Mouse (Mus musculus) left cerebral cortex, postnatal 10 days (tissue): ENCODE measurements around the gene Tdrd3. TPM values are rescaled to one million over a fixed set of nuclear protein-coding genes. Genes with fewer than 3 reads are reported as not detected.

Experiments
- DNase-seq, 2 experiments: peaks; one replicate each; pipeline ENCODE4 v3.0.0; 2021 to 2022; ENCODE audit warnings: low spot score in 2 of 2, mixed read lengths in 1 of 2; ENCODE audit errors: extremely low spot score in 1 of 2
- intact Hi-C: fragments of 180-260 bp; cut with DNase I; formaldehyde crosslinking; loops from one replicate; pipeline ENCODE4 v1.15.1; 2025
- total RNA-seq, 2 experiments: library from RNA; stranded (reverse); gene quantifications; 2 replicates each; pipeline ENCODE4 v1.2.3; 2021

Tdrd3 gene
- total RNA-seq, 2 experiments from 2014 or later = 28.2 to 35.1 TPM

- no peak for DNase-seq
- intact Hi-C loops = no loop called here
Measured at GRCm38 (mm10) chr14:87446331-87446913, 30.0 kb downstream of the Tdrd3 start.

- peak; percentile 59 to 63 for DNase-seq
- intact Hi-C loops = loop anchor here (10.0 kb wide), 1 partner anchor 127 kb away; no protein-coding TSS in a partner anchor
Measured at GRCm38 (mm10) chr14:87451645-87452443, 35.4 kb downstream of the Tdrd3 start.

GRCm38 (mm10) chr14:87455630-87456175, 39.3 kb downstream of the Tdrd3 start:
- DNase-seq = no peak
- intact Hi-C loops = loop anchor here (10.0 kb wide), 1 partner anchor 131 kb away; no protein-coding TSS in a partner anchor

- intact Hi-C loops = loop anchor here (5.0 to 10.0 kb wide), 3 partner anchors 135 to 1523 kb away; no protein-coding TSS in a partner anchor
Measured at GRCm38 (mm10) chr14:87459777-87460176, 43.3 kb downstream of the Tdrd3 start.

GRCm38 (mm10) chr14:87461543-87461942, 45.1 kb downstream of the Tdrd3 start:
- no peak for DNase-seq
- intact Hi-C loops = loop anchor here (5.0 to 10.0 kb wide), 2 partner anchors 813 to 1521 kb away; no protein-coding TSS in a partner anchor

More at GRCm38 (mm10) chr14:87459777-87460176, 43.3 kb downstream of the Tdrd3 start:
- no peak for DNase-seq

DNA sequence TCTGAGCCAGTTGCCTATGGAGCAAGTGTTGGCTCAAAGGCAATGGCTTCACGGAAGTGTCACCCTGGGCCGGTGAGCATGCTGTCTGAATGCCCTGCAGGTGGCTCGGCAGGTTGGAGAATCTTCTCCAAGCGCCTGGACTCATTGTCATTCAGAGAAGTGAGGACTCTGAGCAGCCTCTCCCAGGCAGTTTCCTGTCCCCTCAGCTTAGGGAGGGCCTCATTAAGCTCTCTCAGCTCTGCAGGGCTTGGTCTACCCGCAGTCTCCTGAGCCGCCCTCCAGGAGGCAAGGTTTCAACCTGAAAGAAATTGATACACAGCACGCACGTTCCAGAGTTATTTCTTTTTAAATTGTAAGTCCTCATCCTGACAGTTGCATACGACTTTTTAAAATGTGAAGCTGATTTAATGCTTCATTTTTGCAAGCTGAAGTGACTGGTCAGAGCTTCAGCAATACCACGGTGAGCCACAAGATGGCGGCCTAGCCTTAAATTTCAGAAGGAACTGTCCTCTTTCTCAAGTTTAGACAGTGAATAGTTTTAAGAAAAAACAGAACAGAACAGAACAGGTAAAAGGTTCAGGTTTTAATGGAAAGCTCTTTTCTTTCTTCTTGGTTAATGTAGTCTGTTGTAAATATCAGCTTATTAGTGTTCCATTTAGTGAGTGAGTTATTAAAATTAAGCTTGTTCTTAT, 47.7 kb downstream of the Tdrd3 start:
- intact Hi-C loops = loop anchor here (5.0 to 10.0 kb wide), 2 partner anchors 811 to 1518 kb away; no protein-coding TSS in a partner anchor
- DNase-seq = peak; percentile 76

DNA sequence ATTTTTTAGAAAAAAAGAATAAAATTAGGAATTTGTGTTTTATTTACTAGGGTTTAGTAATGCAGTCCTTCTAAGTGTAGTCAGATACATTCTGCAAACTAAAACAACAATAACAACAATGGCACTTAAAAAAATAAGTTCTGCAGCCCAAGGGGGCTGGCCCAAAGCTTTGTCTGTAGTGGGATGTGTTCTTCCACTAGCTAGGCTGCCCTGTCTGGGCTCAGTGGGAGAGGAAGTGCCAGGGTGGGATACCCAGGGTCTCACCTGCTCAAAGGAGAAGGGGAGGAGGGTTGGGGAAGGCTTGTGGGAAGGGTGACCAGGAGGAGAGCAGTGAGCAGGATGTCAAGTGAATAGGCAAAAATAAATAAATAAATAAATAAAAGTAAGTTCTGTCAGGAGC, 48.2 kb downstream of the Tdrd3 start:
- DNase-seq = no peak
- intact Hi-C loops = loop anchor here (5.0 to 10.0 kb wide), 3 partner anchors 810 to 1518 kb away; no protein-coding TSS in a partner anchor

- DNase-seq = no peak
- intact Hi-C loops = loop anchor here (5.0 to 10.0 kb wide), 2 partner anchors 807 to 1000 kb away; no protein-coding TSS in a partner anchor
Measured at GRCm38 (mm10) chr14:87467586-87467985, 51.1 kb downstream of the Tdrd3 start.

- DNase-seq = no peak
- intact Hi-C loops = no loop called here
Measured at GRCm38 (mm10) chr14:87471521-87471920, 55.1 kb downstream of the Tdrd3 start.

DNA sequence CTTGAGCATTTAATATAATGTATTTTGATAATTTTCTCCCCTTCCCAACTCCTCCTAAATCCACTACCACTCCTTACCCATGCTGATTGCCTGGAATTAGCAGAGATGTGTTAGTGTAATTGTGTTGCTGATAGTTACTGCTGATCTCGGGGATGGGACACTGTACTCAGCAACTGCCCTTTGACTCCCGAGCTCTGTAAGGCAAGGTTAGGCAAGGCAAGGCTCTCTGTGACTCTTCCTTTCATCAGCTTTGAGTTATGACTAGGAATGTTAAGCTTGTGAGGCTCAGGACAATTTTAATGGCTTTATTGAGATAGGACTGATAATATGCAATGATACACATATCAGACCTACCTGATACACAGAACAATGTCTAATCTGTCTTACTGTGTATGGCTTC, 56.3 kb downstream of the Tdrd3 start:
- no peak for DNase-seq
- intact Hi-C loops = no loop called here

- intact Hi-C loops = no loop called here
- DNase-seq = no peak
Measured at GRCm38 (mm10) chr14:87475721-87476359, 59.4 kb downstream of the Tdrd3 start.

GRCm38 (mm10) chr14:87478339-87478951, 62.0 kb downstream of the Tdrd3 start:
- intact Hi-C loops = no loop called here
- DNase-seq = no peak

GRCm38 (mm10) chr14:87485888-87486287, 69.4 kb downstream of the Tdrd3 start:
- intact Hi-C loops = no loop called here
- DNase-seq = no peak

DNA sequence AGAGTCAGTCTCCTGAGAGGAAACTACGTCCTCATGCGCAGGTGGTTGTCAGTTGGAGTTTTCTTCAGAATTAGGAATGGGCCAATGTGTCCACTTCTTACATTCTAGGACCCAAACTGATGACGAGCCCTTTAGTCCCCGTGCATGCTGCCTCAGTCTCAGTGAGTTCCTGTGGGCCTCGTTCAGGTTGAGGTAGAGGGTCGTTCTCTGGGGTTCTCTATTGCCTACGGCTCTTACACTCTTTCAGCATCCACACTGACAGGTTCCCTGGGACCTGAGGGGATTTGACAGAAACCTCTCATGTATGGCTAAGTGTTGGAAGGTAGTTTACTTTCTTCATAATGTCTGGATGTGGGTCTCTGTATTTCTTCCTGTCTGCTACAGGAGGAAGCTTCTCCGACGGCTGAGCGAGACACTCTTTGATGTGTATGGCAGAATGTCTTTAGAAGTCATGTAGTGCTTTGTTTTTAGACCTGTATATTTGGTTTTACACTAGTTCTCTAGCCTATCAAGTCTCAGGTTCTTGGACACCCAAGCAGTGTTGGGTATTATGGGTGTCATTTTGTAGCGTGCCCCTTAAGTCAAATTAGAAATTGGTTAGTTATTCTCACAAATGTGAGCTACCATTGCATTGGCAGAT, 81.6 kb downstream of the Tdrd3 start:
- intact Hi-C loops = no loop called here

GRCm38 (mm10) chr14:87505924-87506323, 89.5 kb downstream of the Tdrd3 start:
- intact Hi-C loops = no loop called here
- no peak for DNase-seq

More for the DNA sequence above, 81.6 kb downstream of the Tdrd3 start:
- no peak for DNase-seq

- intact Hi-C loops = no loop called here
- no peak for DNase-seq
Measured at GRCm38 (mm10) chr14:87515281-87515680, 98.8 kb downstream of the Tdrd3 start.

GRCm38 (mm10) chr14:87517381-87517780, 100.9 kb downstream of the Tdrd3 start:
- no peak for DNase-seq
- intact Hi-C loops = no loop called here

DNA sequence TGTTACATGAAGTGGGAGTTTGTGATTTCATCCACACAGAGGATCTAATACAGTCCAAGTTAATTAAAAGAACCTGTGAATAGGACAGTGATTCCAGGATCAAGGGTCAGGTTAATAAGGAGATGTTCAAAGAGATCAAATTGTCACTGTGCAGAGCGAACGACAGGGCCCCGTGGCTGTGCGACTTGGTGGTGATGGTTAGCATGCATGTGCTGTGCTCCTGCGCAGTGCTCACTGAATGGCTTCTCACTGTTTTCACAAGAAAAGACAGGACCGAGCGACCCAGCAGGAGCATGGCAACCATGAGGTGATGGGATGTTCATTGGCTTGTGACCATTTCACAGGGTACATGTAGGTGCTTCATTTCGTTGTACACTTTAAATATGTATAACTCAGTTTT, 115.4 kb downstream of the Tdrd3 start:
- intact Hi-C loops = no loop called here
- DNase-seq = no peak
